Mouse (Mus musculus) neural tube, embryonic 10.5 days (tissue): ENCODE measurements around the gene Tmem53.

Experiments
- DNase-seq: peaks from one replicate; pipeline ENCODE4 v3.0.0-alpha.2; 2017; ENCODE audit warnings: low spot score; ENCODE audit errors: extremely low spot score

Tmem53 gene

GRCm38 (mm10) chr4:117251801-117252316, at the start of gene Tmem53, which contains the start of gene Armh1:
Gene Tmem53 (plus strand): TSS chr4:117251951.
Gene Armh1 (minus strand): TSS chr4:117252125.
- peak; percentile 97 for DNase-seq

GRCm38 (mm10) chr4:117202046-117202991, 49.4 kb upstream of the Tmem53 start:
- peak; percentile 65 for DNase-seq

GRCm38 (mm10) chr4:117202992-117203354, 48.8 kb upstream of the Tmem53 start:
- DNase-seq: no peak

GRCm38 (mm10) chr4:117209592-117209991, 42.2 kb upstream of the Tmem53 start:
- no peak for DNase-seq

GRCm38 (mm10) chr4:117210147-117211074, 41.3 kb upstream of the Tmem53 start:
- peak; percentile 90 for DNase-seq

- no peak for DNase-seq
Observed at GRCm38 (mm10) chr4:117214250-117214649, 37.5 kb upstream of the Tmem53 start.

- no peak for DNase-seq
Observed at GRCm38 (mm10) chr4:117217029-117217428, 34.7 kb upstream of the Tmem53 start.

GRCm38 (mm10) chr4:117218517-117219219, 33.1 kb upstream of the Tmem53 start:
- peak; percentile 47 for DNase-seq

GRCm38 (mm10) chr4:117220741-117221515, 30.8 kb upstream of the Tmem53 start:
- DNase-seq: no peak

GRCm38 (mm10) chr4:117221836-117222235, 29.9 kb upstream of the Tmem53 start:
- no peak for DNase-seq

GRCm38 (mm10) chr4:117223001-117223400, 28.8 kb upstream of the Tmem53 start:
- DNase-seq: no peak

GRCm38 (mm10) chr4:117224122-117224521, 27.6 kb upstream of the Tmem53 start:
- no peak for DNase-seq

GRCm38 (mm10) chr4:117225250-117225649, 26.5 kb upstream of the Tmem53 start:
- no peak for DNase-seq

- no peak for DNase-seq
Observed at GRCm38 (mm10) chr4:117229590-117229989, 22.2 kb upstream of the Tmem53 start.

GRCm38 (mm10) chr4:117230331-117230730, 21.4 kb upstream of the Tmem53 start:
- DNase-seq: no peak

- no peak for DNase-seq
Observed at GRCm38 (mm10) chr4:117231208-117231607, 20.5 kb upstream of the Tmem53 start.

GRCm38 (mm10) chr4:117234166-117234741, 17.5 kb upstream of the Tmem53 start:
- DNase-seq: no peak

- no peak for DNase-seq
Observed at GRCm38 (mm10) chr4:117235822-117236221, 15.9 kb upstream of the Tmem53 start.

GRCm38 (mm10) chr4:117239153-117239552, 12.6 kb upstream of the Tmem53 start:
- DNase-seq: no peak

GRCm38 (mm10) chr4:117240867-117241266, 10.9 kb upstream of the Tmem53 start:
- no peak for DNase-seq
